In the genomic region with DNA sequence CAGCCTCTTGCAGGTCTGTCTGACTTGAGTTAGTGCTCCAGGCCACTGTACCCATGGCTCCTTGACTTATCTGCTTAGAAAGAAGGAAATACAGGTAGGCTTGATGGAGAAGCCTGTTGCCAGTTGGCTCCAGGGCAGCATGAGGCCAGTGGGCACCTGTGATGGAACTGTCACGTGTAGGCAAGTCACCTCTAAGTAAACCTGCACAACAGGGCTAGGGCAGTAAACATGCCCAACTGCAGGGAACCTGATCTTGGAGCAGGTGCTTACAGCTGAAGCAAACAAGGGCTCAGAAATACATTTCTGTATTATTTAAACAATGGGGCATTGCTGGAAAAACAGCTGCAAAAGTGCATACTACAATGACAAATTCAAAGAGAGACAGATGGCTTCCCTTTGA, we compare ENCODE assay signal across 17 mouse cellular contexts.
"Had no signal": no experiment of that assay in that cellular context is flagged by ENCODE, and none has a peak within 500 bp of the region (broad histone marks: within the 10 kb centered on the region; RNA-seq: fewer than 3 reads in every experiment).

No protein-coding gene starts in this region.

- H3K4me1 ChIP-seq: neural tube, embryonic 12.5 days; neural tube, embryonic 13.5 days; neural tube, embryonic 15.5 days; stomach, embryonic 15.5 days had no signal

- H3K27ac ChIP-seq: neural tube, embryonic 12.5 days; neural tube, embryonic 13.5 days; neural tube, embryonic 15.5 days; stomach, embryonic 15.5 days; stomach, postnatal 0 days had no signal

- H3K4me2 ChIP-seq: neural tube, embryonic 12.5 days; neural tube, embryonic 13.5 days; neural tube, embryonic 15.5 days; stomach, embryonic 15.5 days had no signal

- H3K27me3 ChIP-seq: neural tube, embryonic 12.5 days; neural tube, embryonic 13.5 days; neural tube, embryonic 15.5 days; stomach, embryonic 15.5 days had no signal

- H3K36me3 ChIP-seq: neural tube, embryonic 12.5 days; neural tube, embryonic 13.5 days; neural tube, embryonic 15.5 days; stomach, embryonic 15.5 days had no signal

- H3K4me3 ChIP-seq: neural tube, embryonic 12.5 days; neural tube, embryonic 13.5 days; neural tube, embryonic 15.5 days; stomach, embryonic 15.5 days had no signal

- H3K9me3 ChIP-seq: neural tube, embryonic 12.5 days; neural tube, embryonic 13.5 days; neural tube, embryonic 15.5 days; stomach, embryonic 15.5 days had no signal

- DNase-seq: retina, postnatal 1 day; right cerebral cortex, adult 18-20 months; right cerebral cortex, postnatal 14 days; right cerebral cortex, postnatal 25 days; right cerebral cortex, postnatal 4 days; spleen, adult 18-20 months; thymus, adult 18-20 months; thymus, adult 2 months; thymus, postnatal 14 days; thymus, postnatal 25 days; thymus, postnatal 36 days; thymus, postnatal 4 days had no signal

- H3K9ac ChIP-seq: neural tube, embryonic 12.5 days; neural tube, embryonic 13.5 days; neural tube, embryonic 15.5 days; stomach, embryonic 15.5 days had no signal
